8 mouse cellular contexts compared by ENCODE assay signal in the genomic region with DNA sequence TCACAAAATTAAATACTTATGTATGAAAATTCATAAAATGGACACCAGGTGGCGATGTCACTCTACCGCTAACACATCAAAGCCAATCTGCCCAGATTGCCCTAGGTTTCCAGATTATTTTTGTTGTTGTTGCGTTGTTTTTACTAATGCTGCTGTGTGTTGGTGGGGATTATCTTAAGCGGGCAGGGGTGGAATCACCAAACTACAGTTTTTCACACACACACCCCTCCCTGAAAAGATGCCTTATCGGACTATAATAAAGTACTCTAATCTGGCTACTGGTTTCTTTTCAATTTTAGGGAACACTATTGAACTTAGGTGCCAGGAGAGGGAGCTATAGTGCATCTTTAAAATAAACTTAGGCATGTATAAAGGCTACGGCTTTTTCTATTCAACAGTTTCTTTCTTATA. TPM values are rescaled to one million over a fixed set of nuclear protein-coding genes. Genes with fewer than 3 reads are reported as not detected.
A peak's percentile ranks its signal among the peaks of the same experiment; 100 is the strongest.
DNase-seq lines count a peak whose midpoint lies in the region; ATAC-seq and TF ChIP-seq lines count a peak whose summit lies in the region.

No protein-coding gene starts in this region.

- peak overlapping the region; percentile 33 for H3K4me2 ChIP-seq in embryonic facial prominence, embryonic 12.5 days (replicated peaks)
- peak overlapping the region; percentile 45 for H3K4me2 ChIP-seq in liver, embryonic 14.5 days (ENCODE audit: low read depth)
- H3K4me2 ChIP-seq in neural tube, embryonic 11.5 days (ENCODE audit: low read depth) = 0 out of 2 replicates have a peak overlapping the region, but pooled peaks have one; percentile 21

- peak; percentile 75 for ATAC-seq in CD4-positive, CD25-positive, alpha-beta regulatory T cell, adult 4 months
- ATAC-seq in embryonic facial prominence, embryonic 12.5 days (ENCODE audit: insufficient number of reproducible peaks, insufficient read depth, low FRiP score, low TSS enrichment) = no peak
- 0 out of 2 replicates have a peak, but pooled peaks have one; percentile 26 for ATAC-seq in liver, embryonic 14.5 days (ENCODE audit: insufficient read depth)
- peak; percentile 70 for ATAC-seq in neural tube, embryonic 11.5 days (ENCODE audit: insufficient read depth, low FRiP score, low TSS enrichment)

- H3K27ac ChIP-seq in embryonic facial prominence, embryonic 12.5 days = no peak overlapping the region
- H3K27ac ChIP-seq in liver, embryonic 14.5 days = no peak overlapping the region
- H3K27ac ChIP-seq in neural tube, embryonic 11.5 days (ENCODE audit: low read depth, low read length) = no peak overlapping the region

- H3K9me3 ChIP-seq in embryonic facial prominence, embryonic 12.5 days = no peaks in the 10 kb centered on the region
- no peaks in the 10 kb centered on the region for H3K9me3 ChIP-seq in liver, embryonic 14.5 days (ENCODE audit: control insufficient read depth, low read length)
- no peaks in the 10 kb centered on the region for H3K9me3 ChIP-seq in neural tube, embryonic 11.5 days (ENCODE audit: control insufficient read depth, low read length)

- intact Hi-C loops in heart, postnatal 10 days (cut with DNase I) = loop anchor here (1.0 kb wide), 2 partner anchors 53 to 99 kb away; no protein-coding TSS in a partner anchor

- 0 out of 2 replicates have a peak overlapping the region, but pooled peaks have one; percentile 22 for H3K4me3 ChIP-seq in embryonic facial prominence, embryonic 12.5 days
- peak overlapping the region in 1 of 2 experiments; percentile 39; a peak in 1 of 4 replicates for H3K4me3 ChIP-seq in liver, embryonic 14.5 days (ENCODE audit: insufficient read depth in 1 of 2, low read depth in 2 of 2, low read length in 2 of 2)
- no peak overlapping the region; the same call in 1 of the 2 replicates for H3K4me3 ChIP-seq in neural tube, embryonic 11.5 days (ENCODE audit: low read depth, low read length)

- H3K9ac ChIP-seq in embryonic facial prominence, embryonic 12.5 days = no peak overlapping the region
- H3K9ac ChIP-seq in liver, embryonic 14.5 days (replicated peaks) = no peak overlapping the region
- no peak overlapping the region for H3K9ac ChIP-seq in neural tube, embryonic 11.5 days (ENCODE audit: low read length)

- TF ChIP-seq CTCF in liver, embryonic 14.5 days (IDR thresholded peaks at IDR 0.05; ENCODE audit: low read depth) = peak; percentile 73

- DNase-seq in ZHBTc4 (ENCODE audit: low read depth, low spot score) = peak; percentile 74
- DNase-seq in heart, postnatal 10 days = peak; percentile 50 to 67
- DNase-seq in kidney, postnatal 4 days = peak; percentile 21 to 40
- DNase-seq in liver, embryonic 14.5 days (ENCODE audit: low read depth in 3 of 3, low spot score in 3 of 3) = peak; percentile 31 to 53 (median 36)
- DNase-seq in neural tube, embryonic 11.5 days (ENCODE audit: low spot score) = peak; percentile 69
- peak; percentile 40 for DNase-seq in yolk sac, embryonic 10.5 days (ENCODE audit: low spot score)

- no peaks in the 10 kb centered on the region for H3K27me3 ChIP-seq in embryonic facial prominence, embryonic 12.5 days
- H3K27me3 ChIP-seq in liver, embryonic 14.5 days (ENCODE audit: control insufficient read depth, insufficient read depth, low read length) = no peaks in the 10 kb centered on the region
- no peaks in the 10 kb centered on the region for H3K27me3 ChIP-seq in neural tube, embryonic 11.5 days (ENCODE audit: control insufficient read depth, insufficient read depth, low read length)

- 6% methylated on average over 6 of the region's 6 CpGs for WGBS in embryonic facial prominence, embryonic 12.5 days
- 6% methylated on average over 6 of the region's 6 CpGs for WGBS in liver, embryonic 14.5 days (ENCODE audit: insufficient replicate concordance)
- WGBS in neural tube, embryonic 11.5 days = 9% methylated on average over 6 of the region's 6 CpGs

- no peak for TF ChIP-seq EP300 in liver, embryonic 14.5 days (IDR thresholded peaks at IDR 0.05; ENCODE audit: low read depth)

- no peaks in the 10 kb centered on the region for H3K36me3 ChIP-seq in embryonic facial prominence, embryonic 12.5 days
- no peaks in the 10 kb centered on the region for H3K36me3 ChIP-seq in liver, embryonic 14.5 days (replicated peaks; ENCODE audit: control insufficient read depth, insufficient read depth, low read depth)
- no peaks in the 10 kb centered on the region for H3K36me3 ChIP-seq in neural tube, embryonic 11.5 days (ENCODE audit: control insufficient read depth, insufficient read depth, low read length)

- no peaks in the 10 kb centered on the region for H3K4me1 ChIP-seq in embryonic facial prominence, embryonic 12.5 days
- H3K4me1 ChIP-seq in liver, embryonic 14.5 days (replicated peaks; ENCODE audit: control insufficient read depth in 2 of 2, insufficient read depth in 2 of 2, low read length in 1 of 2) = no peaks in the 10 kb centered on the region
- no peaks in the 10 kb centered on the region for H3K4me1 ChIP-seq in neural tube, embryonic 11.5 days (ENCODE audit: control insufficient read depth, insufficient read depth, low read length)

RNA-seq across cellular contexts. Expression of gene Fabp7, which starts 41.1 kb away (rescaled TPM):
- polyA plus RNA-seq in CD4-positive, CD25-positive, alpha-beta regulatory T cell, adult 4 months (2017; shearing (Covaris generic)) = not detected
- polyA plus RNA-seq in embryonic facial prominence, embryonic 12.5 days (2016; fragmentation: Nextera tagmentation; extraction: Ambion mirVana) = 151 and 196 TPM in 2 replicates
- 1 to 10 TPM; 2.5 to 2.7 TPM for total RNA-seq in heart, postnatal 10 days (2021)
- 0.70 and 1.5 TPM in 2 replicates for polyA plus RNA-seq in liver, embryonic 14.5 days (2012; rRNA removed)
- polyA plus RNA-seq in liver, embryonic 14.5 days (2014; fragmentation: Nextera tagmentation; extraction: Ambion mirVana) = 1.6 and 2.0 TPM in 2 replicates
- polyA plus RNA-seq in neural tube, embryonic 11.5 days (2014; fragmentation: Nextera tagmentation; extraction: Ambion mirVana) = 933 and 940 TPM in 2 replicates

RNA-seq across cellular contexts. Expression of gene Smpdl3a, which starts 50.5 kb away (rescaled TPM):
- 100 to 1,000 TPM; 136 to 158 TPM for polyA plus RNA-seq in CD4-positive, CD25-positive, alpha-beta regulatory T cell, adult 4 months (2017; shearing (Covaris generic))
- 10.5 and 10.7 TPM in 2 replicates for polyA plus RNA-seq in embryonic facial prominence, embryonic 12.5 days (2016; fragmentation: Nextera tagmentation; extraction: Ambion mirVana)
- 10 to 100 TPM; 51.7 to 52.9 TPM for total RNA-seq in heart, postnatal 10 days (2021)
- 9.1 and 12.0 TPM in 2 replicates for polyA plus RNA-seq in liver, embryonic 14.5 days (2012; rRNA removed)
- polyA plus RNA-seq in liver, embryonic 14.5 days (2014; fragmentation: Nextera tagmentation; extraction: Ambion mirVana) = 21.8 and 24.9 TPM in 2 replicates
- 14.0 and 14.3 TPM in 2 replicates for polyA plus RNA-seq in neural tube, embryonic 11.5 days (2014; fragmentation: Nextera tagmentation; extraction: Ambion mirVana)

Comparison
In these comparisons a context has a peak if more than half of its experiments do, and no peak if none do; other contexts are left out.
1. RNA of gene Fabp7, which starts 41.1 kb away (polyA plus RNA-seq): 933 to 940 TPM in neural tube, embryonic 11.5 days and 151 to 196 TPM in embryonic facial prominence, embryonic 12.5 days; 0.70 to 2.0 TPM in liver, embryonic 14.5 days and not detected in CD4-positive, CD25-positive, alpha-beta regulatory T cell, adult 4 months; every median in the first group is over 10 times any median in the second.
2. Peak in every context shown above with its lines, with median percentiles within 50 percentile points of each other: DNase-seq and H3K4me2 ChIP-seq.